Mouse (Mus musculus): ENCODE results near the gene Arhgap1.

Arhgap1 gene

GRCm38 (mm10) chr2:91705736-91706135, 56.1 kb downstream of the Arhgap1 start:
- DNase-seq, result no peak

- no peak for DNase-seq
Observed at GRCm38 (mm10) chr2:91706456-91706855, 56.8 kb downstream of the Arhgap1 start.

GRCm38 (mm10) chr2:91708361-91708760, 58.7 kb downstream of the Arhgap1 start:
- no peak for DNase-seq

- DNase-seq, result peak; percentile 91 to 92
Observed at GRCm38 (mm10) chr2:91710272-91711234, 60.9 kb downstream of the Arhgap1 start, which contains the start of the genes Atg13 and Harbi1. Atg13 (minus strand) TSS chr2:91710576. Harbi1 (plus strand) TSS chr2:91710852.

- DNase-seq, result no peak
Observed at GRCm38 (mm10) chr2:91711256-91711925, 61.7 kb downstream of the Arhgap1 start.

GRCm38 (mm10) chr2:91714921-91715320, 65.3 kb downstream of the Arhgap1 start:
- no peak for DNase-seq

GRCm38 (mm10) chr2:91718276-91718675, 68.6 kb downstream of the Arhgap1 start:
- peak; percentile 51 to 64 for DNase-seq

All from kidney, adult 8-10 months (tissue).